Mouse (Mus musculus) cerebellum, postnatal 14 days (tissue): ENCODE data around the gene Foxp1.

ENCODE experiments used
- DNase-seq, 2 experiments: peaks; one replicate each; pipeline ENCODE4 v3.0.0; 2021; ENCODE audit warnings: mixed read lengths in 2 of 2

Gene Foxp1

GRCm38 (mm10) chr6:98973433-98973832, 549.1 kb downstream of the Foxp1 start:
- DNase-seq = no peak

DNA sequence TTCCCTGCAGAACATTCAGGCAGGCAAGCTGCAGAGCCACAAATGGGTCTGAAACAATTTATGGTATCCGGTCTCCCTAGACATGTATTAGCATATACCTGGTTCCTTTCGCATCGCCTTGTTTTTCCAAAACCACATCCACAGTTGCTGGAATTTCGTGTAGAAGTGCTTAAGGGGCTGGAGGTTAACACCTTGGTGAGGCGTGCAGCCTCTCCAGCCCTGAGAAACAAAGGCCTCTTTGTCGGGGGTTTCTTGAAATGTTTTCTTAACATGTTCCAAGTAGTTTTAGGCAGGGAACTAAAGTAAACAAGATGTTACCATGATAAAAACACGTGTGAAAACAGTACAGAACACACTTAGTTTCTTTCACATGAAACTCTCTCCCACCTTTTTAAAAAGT, 550.1 kb downstream of the Foxp1 start:
- DNase-seq = no peak

DNA sequence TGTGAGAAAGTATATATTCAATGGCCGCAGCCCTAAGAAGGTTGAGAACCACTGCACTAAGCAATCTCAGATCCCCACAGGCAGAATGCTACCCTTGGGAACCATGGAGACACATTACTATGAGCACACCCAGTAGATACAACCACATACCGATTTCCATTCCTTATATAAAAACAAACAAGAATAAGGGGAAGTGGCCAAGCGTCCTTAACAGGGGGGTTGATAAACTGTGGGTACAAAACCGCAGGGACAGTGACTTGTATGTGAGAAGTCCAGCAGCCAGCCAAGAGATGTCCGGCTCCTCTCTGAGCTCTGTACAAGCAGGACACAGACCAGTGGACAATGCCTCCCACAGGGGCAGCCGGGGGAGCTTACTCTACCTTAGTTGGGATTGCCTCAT, 563.2 kb downstream of the Foxp1 start:
- DNase-seq = no peak

DNA sequence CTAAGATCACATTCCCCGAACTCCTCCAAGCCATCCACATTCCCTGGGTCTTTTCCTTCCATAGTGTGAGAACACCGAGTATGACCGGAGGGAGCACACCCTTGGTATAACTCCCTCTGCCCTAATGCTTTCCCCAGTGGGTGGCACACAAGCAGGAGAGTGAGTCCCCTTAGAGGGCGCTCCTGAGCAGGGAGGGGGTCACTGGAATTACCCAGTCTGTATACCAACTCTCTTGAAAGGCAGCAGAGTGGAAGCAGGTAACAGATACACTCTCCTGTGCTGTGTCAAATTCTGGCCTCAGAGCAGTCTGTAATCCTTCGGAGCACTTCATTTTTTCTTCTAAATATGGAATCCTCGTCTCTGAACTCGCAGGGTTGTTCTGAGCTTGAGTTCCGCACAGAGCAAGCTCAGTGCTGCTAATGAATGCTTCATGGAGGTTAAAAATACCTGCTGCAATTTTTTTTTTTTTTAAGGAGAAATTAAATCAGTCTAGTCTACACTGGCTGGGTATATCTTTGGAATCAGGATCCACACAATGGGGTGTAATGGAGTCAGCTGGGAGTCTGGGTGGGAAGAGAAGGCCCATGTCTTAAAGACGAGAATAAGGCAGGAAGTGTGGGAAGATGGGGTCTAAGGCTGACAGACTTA, 565.9 kb downstream of the Foxp1 start:
- no peak for DNase-seq

- DNase-seq = no peak
Measured at GRCm38 (mm10) chr6:98955706-98956105, 566.8 kb downstream of the Foxp1 start.

- DNase-seq = no peak
Measured at GRCm38 (mm10) chr6:98954439-98954838, 568.1 kb downstream of the Foxp1 start.

GRCm38 (mm10) chr6:98949703-98950191, 572.8 kb downstream of the Foxp1 start:
- DNase-seq = no peak

DNA sequence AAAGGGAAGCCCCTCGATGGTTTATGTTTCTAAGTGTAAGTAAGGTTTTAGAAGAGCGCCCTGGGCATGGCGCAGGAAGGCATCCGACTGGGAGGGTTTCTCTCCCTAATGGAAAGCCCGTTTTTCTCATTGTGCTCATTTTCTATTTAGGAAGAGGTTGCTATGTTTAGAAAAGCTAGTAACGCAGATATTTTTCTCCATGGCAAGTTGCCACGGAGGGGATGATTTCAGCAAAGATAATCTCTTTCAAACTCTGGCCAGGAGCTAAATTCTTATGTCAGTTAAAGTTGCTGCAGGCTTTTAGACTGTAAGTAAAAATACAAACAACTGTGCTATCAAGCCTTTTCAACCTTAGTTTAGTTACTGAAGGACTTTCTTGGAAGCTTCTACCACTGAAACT, 573.2 kb downstream of the Foxp1 start:
- no peak for DNase-seq

- no peak for DNase-seq
Measured at GRCm38 (mm10) chr6:98948153-98949141, 574.1 kb downstream of the Foxp1 start.

GRCm38 (mm10) chr6:98947486-98948152, 574.9 kb downstream of the Foxp1 start:
- peak in 1 of 2 experiments; percentile 21 for DNase-seq

DNA sequence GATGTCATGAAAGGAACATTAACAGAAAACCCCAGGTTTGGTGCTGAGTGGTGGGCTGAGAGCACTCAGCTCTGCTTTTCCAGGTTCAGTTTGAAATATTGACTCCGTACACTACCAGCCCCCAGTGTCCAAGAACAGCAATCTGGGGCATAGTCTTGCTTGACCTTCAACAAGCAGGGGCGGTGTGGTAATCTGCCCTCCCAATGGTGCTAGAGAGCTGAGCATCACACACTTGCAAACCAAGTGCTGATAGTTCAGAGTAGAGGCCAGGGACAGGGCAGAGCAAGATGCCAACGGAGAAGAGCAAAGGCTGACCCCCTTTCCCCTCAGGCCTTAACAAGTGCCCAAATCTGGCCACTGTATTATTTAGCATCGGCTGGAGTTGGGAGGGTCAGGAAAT, 575.8 kb downstream of the Foxp1 start:
- no peak for DNase-seq

DNA sequence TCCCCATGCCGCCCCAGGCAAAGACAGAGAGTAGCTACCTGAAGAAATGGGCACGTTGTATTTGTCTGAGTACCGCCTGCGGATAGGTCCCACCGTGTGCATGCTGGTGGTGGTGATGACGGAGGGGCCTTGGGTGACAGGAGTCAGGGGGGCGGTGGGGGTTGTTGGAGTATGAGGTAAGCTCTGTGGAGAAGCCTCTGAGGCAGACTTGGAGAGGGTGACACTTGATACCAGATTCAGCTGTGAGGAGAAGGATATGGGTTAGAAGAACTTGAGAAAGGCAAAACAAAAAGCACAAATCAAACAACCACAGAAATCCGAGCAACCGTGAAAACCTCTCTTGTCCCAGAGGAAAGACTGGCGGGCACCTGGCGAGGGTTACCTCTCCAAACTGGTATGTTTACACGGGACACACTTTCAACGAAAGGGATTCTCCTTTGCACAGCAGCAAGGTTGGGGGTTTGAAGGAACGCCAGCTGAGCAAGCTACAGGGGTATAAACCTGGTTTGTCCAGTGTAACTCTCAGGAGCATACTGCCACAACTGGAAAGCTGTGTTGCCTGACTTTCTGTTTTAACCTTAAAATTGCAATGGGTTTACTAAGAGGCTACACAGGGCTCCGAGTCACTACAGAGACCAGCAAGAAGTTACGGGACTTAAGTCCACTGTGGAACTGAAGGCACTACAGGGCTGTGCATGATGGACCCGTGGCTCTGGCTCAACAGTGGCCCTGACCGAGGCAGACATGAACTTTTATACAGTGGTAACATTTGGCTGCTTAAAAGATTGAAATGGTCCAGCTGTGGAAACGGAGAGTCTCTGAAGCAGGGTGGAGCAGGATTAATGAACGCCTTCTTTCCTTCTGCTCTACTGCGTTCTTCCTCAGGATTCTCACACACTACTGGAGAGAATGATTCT, 576.8 kb downstream of the Foxp1 start:
- DNase-seq = no peak

DNA sequence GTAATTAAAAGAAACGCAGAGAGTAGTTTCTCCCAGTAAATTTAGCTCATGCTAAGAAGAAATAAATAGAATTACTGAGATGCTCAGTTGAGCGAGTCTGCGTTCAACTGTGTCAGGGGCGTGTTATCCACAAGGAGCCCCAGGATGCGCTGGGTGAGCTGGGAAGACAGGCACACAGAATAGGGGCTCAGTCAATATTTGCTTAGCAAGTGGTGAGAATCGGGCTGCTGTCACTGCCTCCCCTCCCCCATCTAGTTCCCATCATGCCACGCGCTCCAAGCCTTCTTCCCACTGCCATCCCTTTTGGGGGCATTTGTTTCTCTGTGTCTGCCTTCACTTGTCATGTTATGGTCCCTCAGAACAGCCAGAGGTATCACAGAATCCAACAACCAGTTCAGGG, 584.2 kb downstream of the Foxp1 start:
- DNase-seq = no peak

DNA sequence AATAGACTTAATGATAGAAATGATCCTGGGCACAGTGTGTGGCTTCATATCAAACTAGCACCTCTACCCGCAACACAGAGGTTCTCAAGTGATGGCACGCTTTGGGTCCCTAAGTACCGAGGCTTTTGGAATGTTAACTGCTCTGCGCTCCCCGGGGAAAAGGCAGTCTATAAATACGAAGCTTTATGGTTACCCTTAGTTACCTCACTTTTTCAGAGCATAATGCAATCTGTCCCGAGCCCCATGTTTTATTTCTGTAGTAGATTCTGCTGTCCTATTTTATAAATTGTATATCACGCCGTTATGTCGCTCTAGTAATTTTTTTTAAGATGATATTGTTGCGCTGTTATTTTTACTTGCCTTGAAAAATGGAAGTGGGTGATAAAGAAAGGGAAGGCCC, 585.0 kb downstream of the Foxp1 start:
- DNase-seq = no peak

- no peak for DNase-seq
Measured at GRCm38 (mm10) chr6:98936377-98936776, 586.1 kb downstream of the Foxp1 start.

DNA sequence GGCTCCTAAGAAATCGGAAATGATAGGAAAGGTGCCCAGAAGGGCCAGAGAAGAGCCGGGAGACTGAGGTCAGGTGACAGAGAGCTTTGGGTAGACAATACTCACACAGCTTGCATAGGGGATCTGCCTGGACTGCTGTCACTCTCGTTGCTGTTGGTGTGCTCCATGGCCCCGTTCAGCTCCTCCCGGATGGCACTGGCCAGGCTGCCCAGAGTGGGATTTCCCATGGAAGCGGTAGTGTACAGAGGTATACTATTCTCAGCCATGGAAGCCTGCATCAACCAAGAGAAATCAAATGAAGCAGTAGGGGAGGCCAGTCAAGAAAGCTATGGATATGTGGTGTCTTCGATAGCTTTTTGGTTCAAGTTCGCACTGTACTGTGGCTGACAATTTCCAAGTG, 587.4 kb downstream of the Foxp1 start:
- DNase-seq = no peak

DNA sequence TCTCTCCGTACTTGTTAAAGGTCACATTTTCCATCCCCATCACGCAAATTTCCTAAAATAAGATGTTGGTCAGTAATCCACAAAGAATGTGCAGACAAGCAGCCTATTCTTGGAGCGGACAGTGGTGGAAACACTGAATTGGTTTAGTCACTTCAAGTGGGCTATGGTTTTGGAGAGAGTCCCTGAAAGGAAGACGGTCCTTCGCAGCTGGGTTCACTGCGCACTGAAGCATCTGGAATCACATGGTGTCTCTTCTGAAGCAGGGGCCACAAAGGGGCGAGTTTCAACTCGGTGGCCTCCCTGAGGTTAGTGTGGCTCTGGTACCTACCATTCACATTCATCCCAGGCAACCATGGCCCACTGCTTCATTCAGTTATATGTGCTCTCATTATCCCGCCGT, 588.1 kb downstream of the Foxp1 start:
- DNase-seq = no peak

- DNase-seq = no peak
Measured at GRCm38 (mm10) chr6:98933135-98933724, 589.3 kb downstream of the Foxp1 start.

GRCm38 (mm10) chr6:98931881-98932540, 590.5 kb downstream of the Foxp1 start:
- DNase-seq = no peak

GRCm38 (mm10) chr6:98930652-98931300, 591.7 kb downstream of the Foxp1 start:
- DNase-seq = no peak

DNA sequence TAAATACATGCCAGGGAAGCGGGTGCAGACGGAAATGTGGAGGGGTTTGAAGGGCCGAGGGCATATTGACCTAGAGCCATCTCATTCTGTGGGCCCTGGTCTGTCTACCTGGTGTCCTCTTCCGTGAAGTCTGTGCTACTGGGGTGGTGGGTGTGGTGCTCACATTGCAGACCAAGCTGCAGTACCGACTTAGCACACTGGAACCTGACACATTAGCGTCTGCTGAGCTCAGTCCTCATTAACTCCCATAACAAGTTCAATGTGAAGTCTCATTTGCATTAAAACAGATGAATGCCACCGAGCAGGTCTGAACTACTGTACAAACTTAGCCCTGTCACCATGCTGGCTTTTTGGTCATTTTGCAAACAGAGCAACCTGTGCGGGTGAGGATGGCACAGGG, 594.2 kb downstream of the Foxp1 start:
- DNase-seq = no peak
